Mouse (Mus musculus) liver, postnatal 0 days (tissue): ENCODE data around the gene Pramel6. TPM values are rescaled to one million over a fixed set of nuclear protein-coding genes. Genes with fewer than 3 reads are reported as not detected.

Experiments
- ATAC-seq: fragments of 200-750 bp; cut with Nextera tagmentation; 2 replicates; pipeline ENCODE4 v1.8.0; 2017; ENCODE audit warnings: mild to moderate bottlenecking, moderate library complexity
- DNase-seq: peaks from one replicate; pipeline ENCODE4 v3.0.0-alpha.2; 2016
- H3K27ac ChIP-seq: fragments of 300-500 bp; sonication (generic); 2 replicates; pipeline ENCODE4 v1.5.1; 2014; ENCODE audit warnings: antibody characterized with exemption, moderate library complexity, mild to moderate bottlenecking, low read depth
- H3K27me3 ChIP-seq: fragments of 300-500 bp; sonication (generic); 2 replicates; pipeline ENCODE4 v1.6.1; 2014; ENCODE audit warnings: low read length, control low read depth, mixed read lengths; ENCODE audit not compliant: insufficient read depth
- H3K36me3 ChIP-seq: fragments of 300-500 bp; sonication (generic); replicated peaks from 2 replicates; pipeline ENCODE4 v1.6.1; 2014; ENCODE audit warnings: mild to moderate bottlenecking, control low read depth, low read length, moderate library complexity, mixed read lengths; ENCODE audit not compliant: insufficient read depth
- H3K4me1 ChIP-seq: fragments of 300-500 bp; sonication (generic); 2 replicates; pipeline ENCODE4 v1.6.1; 2014; ENCODE audit warnings: antibody characterized with exemption, mild to moderate bottlenecking, control low read depth; ENCODE audit not compliant: insufficient read depth
- H3K4me2 ChIP-seq: fragments of 300-500 bp; sonication (generic); 2 replicates; pipeline ENCODE4 v1.6.1; 2014; ENCODE audit warnings: low read depth, mild to moderate bottlenecking, low read length, moderate library complexity, mixed read lengths
- H3K4me3 ChIP-seq: fragments of 300-500 bp; sonication (generic); 2 replicates; pipeline ENCODE4 v1.5.1; 2014; ENCODE audit warnings: low read depth, low read length
- H3K9ac ChIP-seq: fragments of 300-500 bp; sonication (generic); replicated peaks from 2 replicates; pipeline ENCODE4 v1.6.1; 2014; ENCODE audit warnings: mild to moderate bottlenecking, moderate library complexity
- H3K9me3 ChIP-seq: fragments of 300-500 bp; sonication (generic); 2 replicates; pipeline ENCODE4 v1.6.1; 2016; ENCODE audit warnings: mild to moderate bottlenecking, control low read depth, low read length, mixed read lengths
- CTCF ChIP-seq: sonication (generic); IDR thresholded peaks from 2 replicates; pipeline ENCODE4 v1.5.1; 2016; ENCODE audit warnings: antibody characterized with exemption, low read depth
- EP300 ChIP-seq: IDR thresholded peaks from 2 replicates; pipeline ENCODE4 v1.6.1; 2016; ENCODE audit warnings: antibody characterized with exemption, low read depth, mild to moderate bottlenecking
- WGBS: fragments of 180-500 bp; shearing (Covaris S2); extraction: QIAGEN DNeasy Blood & Tissue Kit; methylation state at CpG from one replicate; pipeline ENCODE4 v1.1.7; 2014; ENCODE audit not compliant: insufficient replicate concordance; 5-methylcytosine and 5-hydroxymethylcytosine counted together
- polyA plus RNA-seq: library from polyadenylated mRNA; unstranded; fragments of >200 nt; fragmentation: Nextera tagmentation; extraction: Ambion mirVana; gene quantifications from 2 replicates; pipeline ENCODE4 v1.2.1, GENCODE M21; 2015

Gene Pramel6
- polyA plus RNA-seq, 1 experiment from 2014 or later, result not detected

DNA sequence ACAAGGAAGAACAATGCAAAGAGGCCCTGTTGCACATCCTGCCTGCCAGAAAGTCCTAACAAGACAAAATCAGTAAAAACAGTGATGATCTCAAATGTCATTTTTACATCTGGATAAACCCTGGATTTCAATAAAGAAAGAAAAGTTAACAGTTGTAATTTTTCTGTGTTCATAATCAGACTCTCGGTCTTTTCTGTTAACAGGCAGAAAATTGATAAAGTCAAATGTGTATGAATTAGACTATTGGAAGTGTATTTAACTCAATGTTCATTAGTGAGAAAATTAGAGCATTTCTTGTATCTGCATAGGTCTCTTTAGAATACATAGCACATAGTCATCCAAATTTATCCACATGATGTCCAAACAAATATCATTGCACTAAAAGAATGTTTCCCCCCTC is 39.1 kb downstream of the Pramel6 start, which contains the start of gene Olfr1128:
TSS of gene Olfr1128 (minus strand) at position 101 of the 400 bp plus-strand sequence.
- TF ChIP-seq EP300, result no peak
- no peak for TF ChIP-seq CTCF
- Histone ChIP-seq H3K4me1 (no peaks in the 10 kb centered on the region), H3K4me2 (no peak within 1 kb of the TSS), H3K36me3 (no peaks in the 10 kb centered on the region), H3K9me3 (no peaks in the 10 kb centered on the region), H3K4me3 (no peak within 1 kb of the TSS), H3K27ac (no peak within 1 kb of the TSS), H3K27me3 (no peaks in the 10 kb centered on the region), H3K9ac (no peak within 1 kb of the TSS)
- 64% methylated on average over 1 of the region's 1 CpGs for WGBS
- ATAC-seq (no peak), DNase-seq (no peak)

Other genes with a start within 250 kb of the Pramel6 start
- not detected in 2 replicates for gene Olfr1116, start 239.0 kb upstream of the Pramel6 start, polyA plus RNA-seq
- not detected in 2 replicates for gene Olfr1118, start 199.0 kb upstream of the Pramel6 start, polyA plus RNA-seq
- not detected in 2 replicates for gene Olfr1120, start 151.8 kb upstream of the Pramel6 start, polyA plus RNA-seq
- gene Olfr1121, start 136.7 kb upstream of the Pramel6 start, polyA plus RNA-seq, result not detected in 2 replicates
- gene Olfr1122, start 120.7 kb upstream of the Pramel6 start, polyA plus RNA-seq, result not detected in 2 replicates
- not detected in 2 replicates for gene Olfr1123, start 89.9 kb upstream of the Pramel6 start, polyA plus RNA-seq
- not detected in 2 replicates for gene Olfr1124, start 76.3 kb upstream of the Pramel6 start, polyA plus RNA-seq
- not detected in 2 replicates for gene Olfr1126, start 52.6 kb upstream of the Pramel6 start, polyA plus RNA-seq
- gene Pramel7, start 9.5 kb upstream of the Pramel6 start, polyA plus RNA-seq, result not detected in 2 replicates
- gene Olfr153, start 25.2 kb downstream of the Pramel6 start, polyA plus RNA-seq, result not detected in 2 replicates
- gene Olfr1128, start 39.0 kb downstream of the Pramel6 start, polyA plus RNA-seq, result not detected in 2 replicates
- not detected in 2 replicates for gene Olfr1129, start 67.3 kb downstream of the Pramel6 start, polyA plus RNA-seq
- gene Olfr1130, start 99.6 kb downstream of the Pramel6 start, polyA plus RNA-seq, result not detected in 2 replicates
- not detected in 2 replicates for gene Olfr1131, start 120.5 kb downstream of the Pramel6 start, polyA plus RNA-seq
- gene Olfr1132, start 131.0 kb downstream of the Pramel6 start, polyA plus RNA-seq, result not detected in 2 replicates
- gene Olfr1133, start 140.8 kb downstream of the Pramel6 start, polyA plus RNA-seq, result not detected in 2 replicates
- not detected in 2 replicates for gene Olfr1134, start 151.9 kb downstream of the Pramel6 start, polyA plus RNA-seq
- gene Olfr1135, start 167.1 kb downstream of the Pramel6 start, polyA plus RNA-seq, result not detected in 2 replicates
- not detected in 2 replicates for gene Olfr1136, start 187.4 kb downstream of the Pramel6 start, polyA plus RNA-seq
- not detected in 2 replicates for gene Olfr1137, start 206.6 kb downstream of the Pramel6 start, polyA plus RNA-seq
- not detected in 2 replicates for gene Olfr1138, start 233.4 kb downstream of the Pramel6 start, polyA plus RNA-seq
- not detected in 2 replicates for gene Olfr1140, start 237.2 kb downstream of the Pramel6 start, polyA plus RNA-seq
- gene Olfr1141, start 247.4 kb downstream of the Pramel6 start, polyA plus RNA-seq, result not detected in 2 replicates